Mouse (Mus musculus): ENCODE measurements around the gene Gm37240.

GRCm38 (mm10) chr3:85793166-85793565 lies 94.2 kb downstream of the Gm37240 start:
- TF ChIP-seq ZNF384 (IDR thresholded peaks at IDR 0.05; ENCODE audit: low read depth, low read length) (no peak), ZC3H11A (IDR thresholded peaks at IDR 0.05; ENCODE audit: borderline replicate concordance, low read depth, low read length) (no peak), MAFK (IDR thresholded peaks at IDR 0.05; ENCODE audit: insufficient read depth, low read depth, low read length) (no peak)

All from ES-E14 (cell line).